Mouse (Mus musculus) C2C12 (cell line): ENCODE results near the gene Serhl.

Source experiments
- CTCF ChIP-seq: IDR thresholded peaks from one replicate; pipeline ENCODE4 v1.5.1; 2011; ENCODE audit not compliant: control insufficient read depth, insufficient read depth, insufficient read length
- FOSL1 ChIP-seq: IDR thresholded peaks from one replicate; pipeline ENCODE4 v1.8.0; 2011; ENCODE audit warnings: mild to moderate bottlenecking, low read length; ENCODE audit not compliant: poor library complexity, insufficient read depth, severe bottlenecking
- MAX ChIP-seq: IDR thresholded peaks from one replicate; pipeline ENCODE4 v1.6.1; 2011; ENCODE audit warnings: mild to moderate bottlenecking, control low read depth
- MYOG ChIP-seq: IDR thresholded peaks from one replicate; pipeline ENCODE4 v1.6.1; 2011; ENCODE audit not compliant: control insufficient read depth, insufficient read length; ENCODE audit errors: extremely low read depth

- no peak for TF ChIP-seq CTCF
- TF ChIP-seq MAX = no peak
- no peak for TF ChIP-seq FOSL1
- TF ChIP-seq MYOG = no peak
Observed at GRCm38 (mm10) chr15:83159823-83160222, 70.5 kb downstream of the Serhl start.
